Mouse (Mus musculus) sigmoid colon, adult 10 weeks (tissue): ENCODE results near the gene Cd151. TPM values are rescaled to one million over a fixed set of nuclear protein-coding genes. Genes with fewer than 3 reads are reported as not detected.

Experiments used
- polyA plus RNA-seq: library from polyadenylated mRNA; stranded (reverse); fragments of 350-450 nt; fragmentation: Illumina TruSeq; extraction: RNeasy Lipid Tissue Mini Kit (QIAGEN cat#74804); gene quantifications from one replicate; pipeline ENCODE4 v1.2.3, GENCODE M21; 2014; ENCODE audit warnings: low read depth, low replicate concordance

Gene Cd151
- polyA plus RNA-seq: 35.4 TPM

GRCm38 (mm10) chr7:141467230-141468030, at the start of gene Cd151:
Cd151 (plus strand) TSS chr7:141467392.

DNA sequence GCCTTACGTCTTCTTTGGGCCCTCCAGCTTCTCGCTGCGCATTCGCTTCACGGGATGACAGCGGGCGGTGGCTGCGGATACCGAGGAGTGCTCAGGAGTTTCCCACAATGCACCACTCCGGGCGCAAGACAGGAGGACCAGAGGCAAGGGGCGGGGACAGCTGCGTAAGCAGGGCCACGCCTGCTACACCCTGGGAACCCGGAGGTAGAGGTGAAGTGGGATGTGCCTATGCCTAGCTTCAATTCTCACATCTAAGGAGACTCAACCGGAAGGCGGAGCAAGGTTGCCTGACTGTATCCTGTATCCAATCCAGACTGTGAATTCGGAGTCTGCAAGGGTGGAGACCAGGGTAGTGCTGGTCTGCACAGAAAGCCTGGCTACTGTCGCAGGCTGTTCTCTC, 37.9 kb upstream of the Cd151 start, which contains the start of gene Cend1:
TSS of gene Cend1 (minus strand) at position 182 of the 400 bp plus-strand sequence.

DNA sequence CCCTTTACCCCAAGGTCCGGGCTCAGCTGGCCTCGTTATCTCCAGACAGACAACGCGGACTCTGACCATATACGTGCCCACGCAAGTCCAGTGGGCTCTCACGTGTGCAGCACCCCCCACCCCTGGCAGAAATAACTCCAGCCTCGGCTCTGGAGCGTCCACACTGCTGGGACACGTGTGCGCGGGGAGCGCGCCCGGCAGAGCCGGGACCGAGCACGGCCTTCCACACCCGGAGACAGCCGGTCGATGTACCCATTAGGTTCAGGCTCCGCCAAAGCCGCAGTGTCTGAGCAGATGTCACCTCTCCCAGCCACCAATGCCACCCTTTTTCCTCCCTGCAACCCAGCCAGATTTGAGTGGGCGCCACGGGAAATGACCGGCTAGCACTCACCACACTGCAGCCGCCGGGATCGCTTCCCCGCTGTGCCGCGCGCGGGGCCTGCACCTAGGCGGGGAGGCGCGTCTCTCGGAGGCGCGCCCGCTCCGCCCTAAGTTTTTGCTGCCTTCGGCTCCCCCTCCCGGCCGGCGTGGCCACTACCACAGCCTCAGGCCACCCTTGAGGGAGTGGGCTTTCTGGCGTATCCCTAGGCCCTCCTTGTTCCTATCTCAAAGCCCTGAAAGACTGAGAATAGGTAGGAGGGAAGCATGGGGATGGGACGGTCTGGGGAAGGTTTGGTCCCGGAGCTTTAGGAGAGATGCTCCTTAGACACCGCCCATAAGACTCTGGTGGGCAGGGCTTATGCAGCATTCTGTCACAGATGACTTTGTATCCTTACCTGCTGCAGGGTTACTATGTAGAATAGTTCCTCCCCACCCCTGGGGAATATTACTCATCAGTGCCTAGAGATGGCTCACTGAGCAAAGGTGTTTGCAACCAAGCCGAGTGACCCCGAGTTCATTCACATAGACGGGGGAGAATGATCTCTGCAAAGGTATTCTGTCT, 29.7 kb upstream of the Cd151 start, which contains the start of gene Slc25a22:
TSS of gene Slc25a22 (minus strand) at position 715 of the 943 bp plus-strand sequence.

GRCm38 (mm10) chr7:141443828-141444237, 23.4 kb upstream of the Cd151 start, which contains the start of gene Pidd1:
Pidd1 (minus strand) TSS chr7:141444025.

DNA sequence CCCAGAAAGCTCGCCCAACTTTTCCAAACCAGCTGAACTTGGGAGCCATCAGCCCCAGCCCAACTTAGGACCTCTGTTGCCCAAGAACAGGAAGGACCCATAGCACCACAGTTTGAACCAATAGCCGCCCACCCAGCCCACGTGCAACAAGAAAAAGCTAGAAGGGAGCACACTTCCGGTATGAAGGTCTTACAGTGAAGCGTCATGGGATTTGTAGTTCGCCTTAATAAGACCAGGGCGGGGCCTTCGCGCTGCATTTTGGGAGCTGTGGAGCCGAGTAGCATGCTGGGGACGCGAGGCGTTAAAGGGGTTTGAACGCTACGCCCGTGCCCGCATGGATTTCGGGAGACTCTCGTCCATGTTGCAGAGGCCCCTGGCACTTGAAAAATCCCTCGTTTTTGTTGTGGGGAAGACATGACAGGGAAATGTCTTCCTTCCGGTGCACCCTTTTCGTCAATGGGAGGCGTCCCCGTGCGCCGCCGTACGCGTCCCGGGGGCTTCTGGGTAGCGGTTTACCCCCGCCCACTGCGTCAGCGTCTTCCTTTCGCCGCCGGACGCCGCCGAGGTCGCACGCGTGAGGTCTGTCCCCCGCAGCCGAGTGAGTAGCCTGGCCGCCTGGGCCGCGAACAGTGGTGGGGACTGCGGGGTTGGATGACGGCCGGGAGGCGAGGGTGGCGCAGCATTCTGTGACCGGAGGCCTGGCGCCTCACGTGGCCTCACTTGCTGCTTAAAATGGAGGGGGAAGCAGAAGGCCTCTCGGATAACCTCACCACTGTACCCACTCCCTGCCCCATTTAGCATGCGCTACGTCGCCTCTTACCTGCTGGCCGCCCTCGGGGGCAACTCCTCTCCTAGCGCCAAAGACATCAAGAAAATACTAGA, 19.8 kb upstream of the Cd151 start, which contains the start of gene Rplp2:
TSS of gene Rplp2 (plus strand) at position 261 of the 882 bp plus-strand sequence.

GRCm38 (mm10) chr7:141454967-141455551, 12.1 kb upstream of the Cd151 start, which contains the start of gene Pnpla2:
Pnpla2 (plus strand) TSS chr7:141455198.

DNA sequence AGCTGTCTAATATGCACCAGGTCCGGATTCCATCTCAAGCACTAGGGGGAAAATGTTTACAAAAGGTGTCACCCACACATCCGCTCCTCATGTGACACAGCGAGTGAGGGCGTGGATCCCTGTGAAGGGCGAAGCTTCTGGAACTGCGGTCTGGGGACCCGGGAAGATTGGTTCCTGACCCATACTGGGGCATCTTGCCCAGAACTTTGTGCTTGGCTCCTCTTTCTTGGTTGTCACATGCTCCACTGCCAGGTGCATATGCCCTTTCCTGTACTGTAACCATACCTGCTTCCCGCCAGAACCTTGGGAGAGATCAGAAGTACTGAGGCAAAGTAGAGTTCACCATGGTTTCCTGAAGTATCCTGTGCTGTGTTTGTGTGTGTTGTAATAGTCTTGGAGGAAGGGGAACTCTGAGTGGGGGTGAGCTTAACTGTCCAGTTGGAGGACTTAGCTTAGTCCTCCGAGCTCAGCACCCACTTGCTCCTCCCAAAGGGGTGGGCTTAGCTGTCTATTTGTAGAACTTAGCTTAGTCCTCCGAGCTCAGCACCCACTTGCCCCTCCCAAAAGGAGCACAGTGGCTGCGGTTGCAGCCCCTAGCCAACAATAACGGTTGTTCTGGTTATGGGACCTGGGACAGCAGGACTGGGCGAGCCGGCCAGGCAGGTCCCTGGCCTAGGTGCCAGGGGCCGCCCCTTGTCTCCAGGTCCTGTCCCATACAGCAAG, 6.6 kb upstream of the Cd151 start, which contains the start of gene Cracr2b:
TSS of gene Cracr2b (plus strand) at position 704 of the 723 bp plus-strand sequence.

GRCm38 (mm10) chr7:141475011-141475804, 8.0 kb downstream of the Cd151 start, which contains the start of the genes Polr2l and Tspan4:
Polr2l (minus strand) TSS chr7:141475132.
Tspan4 (plus strand) TSS chr7:141475240.

Other genes with a start within 250 kb of the Cd151 start
- gene Phrf1, start 238.6 kb upstream of the Cd151 start, polyA plus RNA-seq: 19.9 TPM
- gene Irf7, start 200.9 kb upstream of the Cd151 start, polyA plus RNA-seq: 74.8 TPM
- gene Cdhr5, start 190.6 kb upstream of the Cd151 start, polyA plus RNA-seq: 135 TPM
- not detected for gene Sct, start 188.3 kb upstream of the Cd151 start, polyA plus RNA-seq
- not detected for gene Drd4, start 175.4 kb upstream of the Cd151 start, polyA plus RNA-seq
- 1.6 TPM for gene Deaf1, start 139.7 kb upstream of the Cd151 start, polyA plus RNA-seq
- gene Tmem80, start 139.7 kb upstream of the Cd151 start, polyA plus RNA-seq: 17.6 TPM
- 14.2 TPM for gene Eps8l2, start 128.5 kb upstream of the Cd151 start, polyA plus RNA-seq
- gene Taldo1, start 75.2 kb upstream of the Cd151 start, polyA plus RNA-seq: 19.4 TPM
- 10.9 TPM for gene Gatd1, start 53.3 kb upstream of the Cd151 start, polyA plus RNA-seq
- 1.3 TPM for gene Cend1, start 37.9 kb upstream of the Cd151 start, polyA plus RNA-seq
- 1.7 TPM for gene Slc25a22, start 29.5 kb upstream of the Cd151 start, polyA plus RNA-seq
- 0.28 TPM for gene Pidd1, start 23.4 kb upstream of the Cd151 start, polyA plus RNA-seq
- gene Rplp2, start 20.0 kb upstream of the Cd151 start, polyA plus RNA-seq: 29.5 TPM
- 3.7 TPM for gene Pnpla2, start 12.2 kb upstream of the Cd151 start, polyA plus RNA-seq
- 1.9 TPM for gene Cracr2b, start 6.3 kb upstream of the Cd151 start, polyA plus RNA-seq
- 0.79 TPM for gene Polr2l, start 7.7 kb downstream of the Cd151 start, polyA plus RNA-seq
- gene Tspan4, start 7.8 kb downstream of the Cd151 start, polyA plus RNA-seq: 0.79 TPM
- gene Chid1, start 72.5 kb downstream of the Cd151 start, polyA plus RNA-seq: 4.4 TPM
- 59.0 TPM for gene Ap2a2, start 94.8 kb downstream of the Cd151 start, polyA plus RNA-seq
- gene Muc6, start 187.9 kb downstream of the Cd151 start, polyA plus RNA-seq: 0.13 TPM
- 6,492 TPM for gene Muc2, start 222.9 kb downstream of the Cd151 start, polyA plus RNA-seq